In the genomic region with DNA sequence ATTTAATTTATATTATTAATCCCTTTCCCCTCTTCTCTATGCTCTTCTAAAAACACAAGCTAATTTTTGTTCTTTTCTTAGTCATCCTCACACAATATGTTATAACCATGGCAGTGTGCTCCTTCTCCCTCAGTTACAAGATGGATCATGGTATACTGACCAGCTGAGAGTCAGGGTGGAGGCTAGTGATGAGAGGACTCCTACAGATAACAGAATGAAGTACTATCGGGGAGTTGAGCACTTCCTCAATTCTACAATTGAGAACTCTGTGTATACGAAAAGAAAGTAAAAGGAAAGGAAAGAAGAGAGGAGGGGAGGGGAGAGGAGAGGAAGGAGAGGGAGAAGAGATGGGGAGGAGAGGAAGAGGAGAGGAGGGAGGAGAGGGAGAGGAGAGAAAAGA, we compare ENCODE assay signal across 30 mouse cellular contexts.
"Had no signal": no experiment of that assay in that cellular context is flagged by ENCODE, and none has a peak within 500 bp of the region (broad histone marks: within the 10 kb centered on the region; RNA-seq: fewer than 3 reads in every experiment).

No protein-coding gene starts in this region.

- H3K9ac ChIP-seq: limb, embryonic 12.5 days; limb, embryonic 13.5 days; limb, embryonic 15.5 days; liver, embryonic 12.5 days; liver, embryonic 13.5 days; liver, embryonic 14.5 days; liver, embryonic 15.5 days; liver, postnatal 0 days; lung, embryonic 14.5 days; lung, embryonic 15.5 days; midbrain, embryonic 12.5 days; midbrain, embryonic 13.5 days; midbrain, embryonic 15.5 days had no signal

- H3K4me1 ChIP-seq: limb, embryonic 10.5 days; limb, embryonic 13.5 days; limb, embryonic 15.5 days; liver, embryonic 12.5 days; liver, embryonic 13.5 days; liver, embryonic 15.5 days; lung, embryonic 15.5 days; megakaryocyte, embryonic 14.5 days; midbrain, embryonic 10.5 days; midbrain, embryonic 12.5 days; midbrain, embryonic 13.5 days; midbrain, embryonic 15.5 days had no signal

- H3K4me3 ChIP-seq: left cerebral cortex, adult 2 months; limb, embryonic 10.5 days; limb, embryonic 12.5 days; limb, embryonic 13.5 days; limb, embryonic 15.5 days; liver, embryonic 12.5 days; liver, embryonic 13.5 days; liver, embryonic 15.5 days; lung, embryonic 15.5 days; megakaryocyte, embryonic 14.5 days; midbrain, embryonic 10.5 days; midbrain, embryonic 12.5 days; midbrain, embryonic 13.5 days; midbrain, embryonic 15.5 days; myocyte had no signal

- H3K36me3 ChIP-seq: limb, embryonic 10.5 days; limb, embryonic 12.5 days; limb, embryonic 13.5 days; limb, embryonic 15.5 days; liver, embryonic 12.5 days; liver, embryonic 13.5 days; liver, embryonic 15.5 days; lung, embryonic 15.5 days; midbrain, embryonic 10.5 days; midbrain, embryonic 12.5 days; midbrain, embryonic 13.5 days; midbrain, embryonic 15.5 days had no signal

- DNase-seq: left cerebral cortex, postnatal 4 days; liver; liver, embryonic 13.5 days; liver, postnatal 0 days; lung, adult 18-20 months; lung, adult 2 months; lung, embryonic 14.5 days; lung, postnatal 10 days; lung, postnatal 14 days; lung, postnatal 36 days; lung, postnatal 4 days; midbrain, embryonic 14.5 days had no signal

- H3K27ac ChIP-seq: left cerebral cortex, adult 2 months; limb, embryonic 10.5 days; limb, embryonic 12.5 days; limb, embryonic 13.5 days; limb, embryonic 15.5 days; liver, embryonic 12.5 days; liver, embryonic 13.5 days; liver, embryonic 14.5 days; liver, embryonic 15.5 days; lung, embryonic 15.5 days; macrophage; midbrain, embryonic 10.5 days; midbrain, embryonic 12.5 days; midbrain, embryonic 13.5 days; midbrain, embryonic 15.5 days had no signal

- H3K4me2 ChIP-seq: limb, embryonic 12.5 days; limb, embryonic 13.5 days; limb, embryonic 15.5 days; liver, embryonic 11.5 days; liver, embryonic 12.5 days; liver, embryonic 13.5 days; liver, embryonic 15.5 days; lung, embryonic 14.5 days; lung, embryonic 15.5 days; midbrain, embryonic 11.5 days; midbrain, embryonic 12.5 days; midbrain, embryonic 13.5 days; midbrain, embryonic 15.5 days had no signal

- H3K9me3 ChIP-seq: limb, embryonic 10.5 days; limb, embryonic 12.5 days; limb, embryonic 13.5 days; limb, embryonic 15.5 days; liver, embryonic 12.5 days; liver, embryonic 13.5 days; liver, embryonic 15.5 days; lung, embryonic 15.5 days; megakaryocyte, embryonic 14.5 days; midbrain, embryonic 10.5 days; midbrain, embryonic 12.5 days; midbrain, embryonic 13.5 days; midbrain, embryonic 15.5 days had no signal

- H3K27me3 ChIP-seq: limb, embryonic 12.5 days; limb, embryonic 13.5 days; limb, embryonic 15.5 days; liver, embryonic 12.5 days; liver, embryonic 13.5 days; liver, embryonic 15.5 days; lung, embryonic 15.5 days; megakaryocyte, embryonic 14.5 days; midbrain, embryonic 12.5 days; midbrain, embryonic 13.5 days; midbrain, embryonic 15.5 days had no signal
